Mouse (Mus musculus) heart, adult 2 months (tissue): ENCODE data around the gene Luc7l.

Source experiments
- CTCF ChIP-seq: fragments of 200-600 bp; IDR thresholded peaks from 2 replicates; pipeline ENCODE4 v1.8.1; 2022; ENCODE audit warnings: antibody characterized with exemption, mild to moderate bottlenecking, moderate library complexity
- EP300 ChIP-seq: fragments of 200-500 bp; IDR thresholded peaks from 2 replicates; pipeline ENCODE4 v1.6.1; 2011; ENCODE audit warnings: low read depth, low read length, control low read depth; ENCODE audit not compliant: insufficient read depth
- POLR2A ChIP-seq: fragments of 200-500 bp; IDR thresholded peaks from 2 replicates; pipeline ENCODE4 v1.6.1; 2011; ENCODE audit warnings: mild to moderate bottlenecking, low read depth, low read length, control low read depth; ENCODE audit not compliant: insufficient read depth

DNA sequence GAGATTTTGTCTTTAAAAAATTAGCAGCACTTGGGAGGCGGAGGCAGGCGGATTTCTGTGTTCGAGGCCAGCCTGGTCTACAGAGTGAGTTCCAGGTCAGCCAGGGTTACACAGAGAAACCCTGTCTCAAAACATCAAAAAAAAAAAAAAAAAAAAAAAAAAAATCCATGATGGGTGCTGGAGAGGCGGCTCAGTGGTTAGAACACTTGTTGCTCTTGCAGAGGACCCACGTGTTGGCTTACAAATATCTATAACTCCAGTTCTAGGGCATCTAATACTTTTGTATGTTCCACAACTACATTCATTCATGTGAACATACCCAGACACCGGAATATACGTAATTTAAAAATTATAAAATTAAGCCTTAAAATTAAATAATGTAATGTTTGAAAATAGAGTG, 2.6 kb downstream of the Luc7l start:
- TF ChIP-seq EP300 (no peak), CTCF (no peak), POLR2A (no peak)
